Mouse (Mus musculus) gonadal fat pad, adult 2 months (tissue): ENCODE data around the gene Mtmr12. TPM values are rescaled to one million over a fixed set of nuclear protein-coding genes. Genes with fewer than 3 reads are reported as not detected.

Experiments used
- DNase-seq: peaks from one replicate; pipeline ENCODE4 v3.0.0-alpha.2; 2012; ENCODE audit warnings: low read depth
- polyA plus RNA-seq: library from polyadenylated mRNA; depleted of rRNA; stranded (reverse); fragments of >200 nt; gene quantifications from 2 replicates; pipeline ENCODE4 v1.2.3, GENCODE M21; 2012

Gene Mtmr12
- polyA plus RNA-seq, 1 experiment: 20.5 TPM

- DNase-seq: no peak
Measured at GRCm38 (mm10) chr15:12235559-12235958, 30.7 kb downstream of the Mtmr12 start.

- no peak for DNase-seq
Measured at GRCm38 (mm10) chr15:12235983-12236382, 31.2 kb downstream of the Mtmr12 start.

- DNase-seq: no peak
Measured at GRCm38 (mm10) chr15:12236961-12237360, 32.1 kb downstream of the Mtmr12 start.

- DNase-seq: no peak
Measured at GRCm38 (mm10) chr15:12237539-12237938, 32.7 kb downstream of the Mtmr12 start.

GRCm38 (mm10) chr15:12238337-12238736 is 33.5 kb downstream of the Mtmr12 start:
- no peak for DNase-seq

GRCm38 (mm10) chr15:12240705-12241328 is 36.0 kb downstream of the Mtmr12 start:
- DNase-seq: no peak

- DNase-seq: no peak
Measured at GRCm38 (mm10) chr15:12243792-12244191, 39.0 kb downstream of the Mtmr12 start.

GRCm38 (mm10) chr15:12245580-12246359 is 40.9 kb downstream of the Mtmr12 start:
- DNase-seq: no peak

GRCm38 (mm10) chr15:12246360-12247158 is 41.7 kb downstream of the Mtmr12 start:
- DNase-seq: no peak

GRCm38 (mm10) chr15:12247159-12247603 is 42.4 kb downstream of the Mtmr12 start:
- DNase-seq: no peak

GRCm38 (mm10) chr15:12248279-12248678 is 43.5 kb downstream of the Mtmr12 start:
- no peak for DNase-seq

GRCm38 (mm10) chr15:12250350-12250749 is 45.5 kb downstream of the Mtmr12 start:
- no peak for DNase-seq

GRCm38 (mm10) chr15:12251416-12252140 is 46.8 kb downstream of the Mtmr12 start:
- DNase-seq: no peak

GRCm38 (mm10) chr15:12252141-12252489 is 47.3 kb downstream of the Mtmr12 start:
- no peak for DNase-seq

- DNase-seq: no peak
Measured at GRCm38 (mm10) chr15:12257730-12258494, 53.1 kb downstream of the Mtmr12 start.

- no peak for DNase-seq
Measured at GRCm38 (mm10) chr15:12263056-12263455, 58.2 kb downstream of the Mtmr12 start.

GRCm38 (mm10) chr15:12266460-12266859 is 61.6 kb downstream of the Mtmr12 start:
- no peak for DNase-seq

- no peak for DNase-seq
Measured at GRCm38 (mm10) chr15:12268021-12268420, 63.2 kb downstream of the Mtmr12 start.

- no peak for DNase-seq
Measured at GRCm38 (mm10) chr15:12271340-12271739, 66.5 kb downstream of the Mtmr12 start.

GRCm38 (mm10) chr15:12273325-12274052 is 68.7 kb downstream of the Mtmr12 start:
- no peak for DNase-seq
